Mouse (Mus musculus) frontal cortex, postnatal 36 days (tissue): Measurements from ENCODE around the gene Ush1c.
"Not testable (repeated sequence)": the region's sequence is repeated elsewhere in the genome, so short reads cannot be mapped to it uniquely, and the experiment has no call there.

Experiments used
- DNase-seq, 2 experiments: peaks; one replicate each; pipeline ENCODE4 v3.0.0; 2022; ENCODE audit warnings: low spot score in 2 of 2

Gene Ush1c

GRCm38 (mm10) chr7:46204775-46205174, 33.5 kb downstream of the Ush1c start:
- DNase-seq, result no peak

GRCm38 (mm10) chr7:46204046-46204471, 34.2 kb downstream of the Ush1c start:
- DNase-seq, result peak; percentile 52 to 62

DNA sequence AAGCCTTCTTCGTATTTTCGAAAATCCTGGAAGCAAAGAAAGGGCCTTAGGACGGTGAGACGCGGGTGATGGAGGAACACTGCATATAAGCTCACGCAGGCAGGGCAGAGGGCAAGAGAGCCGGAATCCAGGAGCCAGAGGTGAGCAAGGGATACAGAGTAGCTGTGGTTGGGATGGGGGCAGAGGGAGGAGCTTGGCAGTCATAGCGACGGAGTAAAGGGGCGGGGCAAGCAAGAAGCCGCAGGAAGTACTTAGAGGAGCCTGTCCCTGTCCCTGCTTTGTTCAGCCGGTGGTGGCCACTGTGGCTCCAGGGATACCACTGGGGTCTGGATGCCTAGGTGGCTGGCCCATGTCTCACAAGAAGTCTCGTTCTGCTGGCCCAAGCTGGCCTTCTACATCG, 36.7 kb downstream of the Ush1c start:
- DNase-seq, result no peak

- DNase-seq, result no peak
These were observed 38.3 kb downstream of the Ush1c start for GRCm38 (mm10) chr7:46200021-46200420.

- DNase-seq, result no peak
These were observed 42.9 kb downstream of the Ush1c start for GRCm38 (mm10) chr7:46195356-46195755.

GRCm38 (mm10) chr7:46184232-46184631, 54.1 kb downstream of the Ush1c start:
- no peak for DNase-seq

GRCm38 (mm10) chr7:46181590-46181989, 56.7 kb downstream of the Ush1c start:
- peak; percentile 35 to 65 for DNase-seq

GRCm38 (mm10) chr7:46179431-46180275, 58.6 kb downstream of the Ush1c start, which contains the start of gene Abcc8:
Gene Abcc8 (minus strand): TSS chr7:46180033.
- DNase-seq, result peak; percentile 51 to 59

GRCm38 (mm10) chr7:46168980-46169379, 69.3 kb downstream of the Ush1c start:
- DNase-seq, result not testable (repeated sequence)

GRCm38 (mm10) chr7:46168402-46168801, 69.9 kb downstream of the Ush1c start:
- no peak for DNase-seq

DNA sequence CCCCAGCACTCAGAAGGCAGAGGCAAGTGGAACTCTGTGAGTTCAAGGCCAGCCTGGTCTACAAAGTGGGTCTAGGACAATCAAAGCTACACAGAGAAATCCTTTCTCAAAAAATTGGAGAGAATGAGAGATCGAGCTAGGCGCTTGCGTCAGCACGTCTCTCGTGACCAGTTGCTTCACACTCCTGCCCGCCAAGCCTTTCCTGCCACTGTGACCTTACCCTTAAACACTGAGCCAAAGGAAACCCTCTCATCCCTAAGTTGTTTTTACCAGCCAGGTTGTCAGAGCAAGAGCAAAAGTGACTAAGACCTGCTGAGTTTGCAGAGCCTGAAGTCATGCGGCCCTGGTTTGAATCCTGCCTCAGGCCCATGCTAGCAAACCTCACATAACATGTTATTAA, 70.4 kb downstream of the Ush1c start:
- no peak for DNase-seq

- no peak for DNase-seq
These were observed 72.4 kb downstream of the Ush1c start for GRCm38 (mm10) chr7:46165876-46166275.

- DNase-seq, result no peak
These were observed 75.6 kb downstream of the Ush1c start for GRCm38 (mm10) chr7:46162731-46163130.

- no peak for DNase-seq
These were observed 76.1 kb downstream of the Ush1c start for GRCm38 (mm10) chr7:46162132-46162727.

DNA sequence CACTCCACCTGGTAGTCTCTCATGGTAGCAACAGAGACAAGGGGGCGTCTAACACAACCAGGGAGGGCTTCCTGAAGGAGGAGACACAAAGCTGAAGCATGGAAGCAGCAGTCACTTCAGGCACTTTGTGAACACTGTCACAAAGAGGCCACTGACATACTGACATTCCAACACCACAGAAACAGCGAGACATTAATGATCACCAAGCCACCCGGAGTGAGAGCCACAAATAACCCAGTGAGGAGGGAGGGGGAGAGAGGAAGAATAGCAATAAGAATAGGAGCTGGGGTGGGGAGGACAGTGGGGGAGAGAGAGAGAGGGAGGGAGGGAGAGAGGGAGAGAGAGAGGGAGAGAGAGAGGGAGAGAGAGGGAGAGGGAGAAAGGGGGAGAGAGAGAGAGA, 76.7 kb downstream of the Ush1c start:
- no peak for DNase-seq

DNA sequence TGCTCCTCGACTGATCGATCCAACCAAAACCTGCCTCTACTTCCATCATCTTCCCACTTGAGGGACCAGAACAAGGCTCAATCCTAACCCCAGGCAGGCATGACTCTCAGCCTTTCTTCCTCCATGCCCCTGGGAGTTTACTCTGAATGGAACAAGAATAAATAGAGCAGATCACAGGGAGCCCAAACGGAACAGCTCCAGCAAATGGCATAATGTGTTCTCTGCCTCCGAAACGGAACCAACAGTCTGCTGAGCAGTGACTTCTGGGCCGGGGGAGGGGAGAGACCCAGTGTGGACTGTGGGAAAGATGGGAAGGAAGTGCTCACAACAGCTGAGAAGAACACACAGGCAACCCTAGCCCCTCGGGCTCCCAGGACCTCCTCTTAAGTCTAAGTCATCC, 80.6 kb downstream of the Ush1c start:
- no peak for DNase-seq

- DNase-seq, result no peak
These were observed 83.5 kb downstream of the Ush1c start for GRCm38 (mm10) chr7:46154498-46155488.

DNA sequence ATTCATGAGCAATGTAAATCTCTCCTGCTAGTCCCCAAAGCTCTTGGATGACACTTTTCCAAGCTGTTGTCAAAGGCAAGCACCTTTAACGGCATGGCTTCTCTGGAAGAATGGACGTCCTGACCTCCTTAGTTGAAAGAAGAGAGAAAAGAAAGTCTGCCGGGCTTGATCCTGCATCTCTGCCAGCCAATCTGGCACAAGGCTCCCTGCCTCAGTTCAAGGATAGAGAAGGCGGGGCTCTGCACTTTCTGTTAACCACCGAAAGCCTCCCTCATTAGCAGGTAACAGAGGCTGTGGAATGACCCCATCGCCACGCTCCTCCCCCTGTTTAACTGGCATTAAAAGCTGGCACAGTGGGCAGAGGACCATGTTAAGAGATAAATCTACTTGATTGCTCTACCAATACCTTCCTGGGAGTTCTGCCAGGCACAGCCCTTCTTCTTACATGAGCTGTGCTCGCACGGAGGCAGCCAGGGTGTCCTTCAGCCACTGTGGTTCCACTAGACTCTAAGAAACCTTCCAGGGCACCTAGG, 85.4 kb downstream of the Ush1c start:
- DNase-seq, result peak in 1 of 2 experiments; percentile 23

DNA sequence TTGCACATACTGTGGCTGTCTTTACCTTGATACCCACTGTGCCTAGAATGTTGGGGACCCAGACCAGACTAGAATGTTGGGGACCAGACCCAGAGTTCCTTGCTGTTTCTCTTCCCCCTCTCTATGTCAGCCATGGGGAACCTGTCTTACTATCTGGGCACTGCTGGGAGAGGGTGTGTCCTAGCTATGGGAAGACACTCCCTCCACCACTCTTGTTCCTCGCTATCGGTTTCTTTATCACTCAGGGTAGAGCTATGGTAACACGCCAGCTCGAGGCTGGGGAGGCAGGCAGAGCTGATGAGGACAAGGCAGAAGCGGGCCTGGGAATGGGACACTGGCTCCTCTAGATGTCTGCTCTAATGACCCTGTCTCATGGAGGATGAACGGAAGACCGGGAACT, 90.9 kb downstream of the Ush1c start:
- no peak for DNase-seq

DNA sequence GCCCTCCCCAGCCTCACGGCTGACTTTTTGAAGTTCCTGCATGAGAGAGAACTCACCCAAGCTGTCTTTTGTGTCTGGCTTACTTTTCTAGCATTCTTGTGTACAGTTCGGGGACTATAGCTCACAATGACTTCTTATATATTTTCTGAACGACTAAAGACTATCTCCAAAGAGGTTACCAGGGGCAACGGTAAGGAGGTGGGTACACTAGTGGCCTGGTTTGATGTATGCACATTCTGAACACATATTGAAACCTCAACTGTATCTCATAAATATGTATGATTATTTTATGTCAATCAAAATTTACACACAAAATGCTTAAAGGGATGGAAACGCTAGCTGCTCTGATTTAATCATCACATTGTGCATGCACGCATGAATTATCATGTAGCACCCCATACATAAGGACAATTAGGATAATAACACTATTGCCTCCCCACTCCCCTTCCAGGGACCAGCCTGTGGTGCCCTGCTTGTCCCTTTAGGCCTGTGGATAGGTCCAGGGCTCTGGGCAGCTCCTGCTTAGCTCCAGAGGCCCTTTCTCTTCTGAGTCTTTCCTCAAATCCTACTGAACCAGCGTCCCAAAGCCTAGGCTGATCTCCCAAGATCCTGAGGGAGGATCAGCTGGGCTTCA, 91.5 kb downstream of the Ush1c start:
- DNase-seq, result no peak
